Mouse (Mus musculus): Measurements from ENCODE around the gene Pigx. TPM values are rescaled to one million over a fixed set of nuclear protein-coding genes. Genes with fewer than 3 reads are reported as not detected.

The Pigx gene
- polyA plus RNA-seq, 1 experiment from 2014 or later: 140 TPM

- no peaks in the 10 kb centered on the region for H3K36me3 ChIP-seq (ENCODE audit: insufficient read depth, low read length)
- WGBS: 87% methylated on average over 1 of the region's 1 CpGs
- TF ChIP-seq CTCF (IDR thresholded peaks at IDR 0.05; ENCODE audit: low read depth): no peak
Observed at GRCm38 (mm10) chr16:32066899-32067298, 32.6 kb downstream of the Pigx start.

GRCm38 (mm10) chr16:32063900-32064299 lies 35.6 kb downstream of the Pigx start:
- H3K27ac ChIP-seq: no peak overlapping the region
- 72% methylated on average over 7 of the region's 7 CpGs for WGBS

More at GRCm38 (mm10) chr16:32066899-32067298, 32.6 kb downstream of the Pigx start:
- H3K4me1 ChIP-seq (replicated peaks; ENCODE audit: insufficient read depth, low read length): no peaks in the 10 kb centered on the region; the same call in 1 of the 2 replicates
- no peak overlapping the region for H3K9ac ChIP-seq (ENCODE audit: low read depth, low read length)
- no peak overlapping the region for H3K4me3 ChIP-seq (replicated peaks; ENCODE audit: low read depth, low read length)
- DNase-seq (ENCODE audit: low spot score) (no peak), ATAC-seq (replicated peaks; ENCODE audit: low FRiP score, low read depth) (no peak)
- no peaks in the 10 kb centered on the region for H3K9me3 ChIP-seq (replicated peaks; ENCODE audit: low read length)
- H3K27ac ChIP-seq: no peak overlapping the region
- no peaks in the 10 kb centered on the region for H3K27me3 ChIP-seq (ENCODE audit: insufficient read depth, low read length)
- H3K4me2 ChIP-seq (ENCODE audit: low read length): no peak overlapping the region

GRCm38 (mm10) chr16:32062226-32062625 lies 37.3 kb downstream of the Pigx start:
- H3K4me2 ChIP-seq (ENCODE audit: low read length): no peak overlapping the region
- H3K4me3 ChIP-seq (replicated peaks; ENCODE audit: low read depth, low read length): no peak overlapping the region
- ATAC-seq (replicated peaks; ENCODE audit: low FRiP score, low read depth): no peak
- H3K9me3 ChIP-seq (replicated peaks; ENCODE audit: low read length): no peaks in the 10 kb centered on the region
- H3K4me1 ChIP-seq (replicated peaks; ENCODE audit: insufficient read depth, low read length): peaks cover 5% of the 10 kb centered on the region
- no peaks in the 10 kb centered on the region for H3K36me3 ChIP-seq (ENCODE audit: insufficient read depth, low read length)
- TF ChIP-seq CTCF (IDR thresholded peaks at IDR 0.05; ENCODE audit: low read depth): no peak
- H3K9ac ChIP-seq (ENCODE audit: low read depth, low read length): no peak overlapping the region
- no peak overlapping the region for H3K27ac ChIP-seq
- no peaks in the 10 kb centered on the region for H3K27me3 ChIP-seq (ENCODE audit: insufficient read depth, low read length)
- no peak for DNase-seq (ENCODE audit: low spot score)
- 65% methylated on average over 2 of the region's 2 CpGs for WGBS

More at GRCm38 (mm10) chr16:32063900-32064299, 35.6 kb downstream of the Pigx start:
- peaks cover 4% of the 10 kb centered on the region; the same call in 1 of the 2 replicates for H3K4me1 ChIP-seq (replicated peaks; ENCODE audit: insufficient read depth, low read length)
- H3K36me3 ChIP-seq (ENCODE audit: insufficient read depth, low read length): no peaks in the 10 kb centered on the region
- no peaks in the 10 kb centered on the region for H3K27me3 ChIP-seq (ENCODE audit: insufficient read depth, low read length)
- H3K4me2 ChIP-seq (ENCODE audit: low read length): no peak overlapping the region
- H3K9me3 ChIP-seq (replicated peaks; ENCODE audit: low read length): no peaks in the 10 kb centered on the region
- ATAC-seq (replicated peaks; ENCODE audit: low FRiP score, low read depth): no peak
- no peak overlapping the region for H3K9ac ChIP-seq (ENCODE audit: low read depth, low read length)
- no peak for DNase-seq (ENCODE audit: low spot score)
- TF ChIP-seq CTCF (IDR thresholded peaks at IDR 0.05; ENCODE audit: low read depth): no peak
- no peak overlapping the region for H3K4me3 ChIP-seq (replicated peaks; ENCODE audit: low read depth, low read length)

- ATAC-seq (replicated peaks; ENCODE audit: low FRiP score, low read depth) (no peak), DNase-seq (ENCODE audit: low spot score) (no peak)
- Histone ChIP-seq H3K9ac (ENCODE audit: low read depth, low read length) (no peak overlapping the region), H3K36me3 (ENCODE audit: insufficient read depth, low read length) (no peaks in the 10 kb centered on the region), H3K4me2 (ENCODE audit: low read length) (no peak overlapping the region), H3K27ac (no peak overlapping the region), H3K9me3 (replicated peaks; ENCODE audit: low read length) (no peaks in the 10 kb centered on the region), H3K27me3 (ENCODE audit: insufficient read depth, low read length) (no peaks in the 10 kb centered on the region), H3K4me3 (replicated peaks; ENCODE audit: low read depth, low read length) (no peak overlapping the region), H3K4me1 (replicated peaks; ENCODE audit: insufficient read depth, low read length) (peaks cover 5% of the 10 kb centered on the region)
- no peak for TF ChIP-seq CTCF (IDR thresholded peaks at IDR 0.05; ENCODE audit: low read depth)
- 70% methylated on average over 6 of the region's 6 CpGs for WGBS
Observed at GRCm38 (mm10) chr16:32059840-32060523, 39.6 kb downstream of the Pigx start.

- no peak for TF ChIP-seq CTCF (IDR thresholded peaks at IDR 0.05; ENCODE audit: low read depth)
- 70% methylated on average over 5 of the region's 5 CpGs for WGBS
- no peak overlapping the region for H3K4me2 ChIP-seq (ENCODE audit: low read length)
- no peaks in the 10 kb centered on the region for H3K27me3 ChIP-seq (ENCODE audit: insufficient read depth, low read length)
- H3K4me3 ChIP-seq (replicated peaks; ENCODE audit: low read depth, low read length): no peak overlapping the region
- no peaks in the 10 kb centered on the region for H3K9me3 ChIP-seq (replicated peaks; ENCODE audit: low read length)
- no peak overlapping the region for H3K9ac ChIP-seq (ENCODE audit: low read depth, low read length)
- DNase-seq (ENCODE audit: low spot score): no peak
- no peak for ATAC-seq (replicated peaks; ENCODE audit: low FRiP score, low read depth)
- H3K27ac ChIP-seq: no peak overlapping the region
- no peaks in the 10 kb centered on the region for H3K36me3 ChIP-seq (ENCODE audit: insufficient read depth, low read length)
- peaks cover 5% of the 10 kb centered on the region for H3K4me1 ChIP-seq (replicated peaks; ENCODE audit: insufficient read depth, low read length)
Observed at GRCm38 (mm10) chr16:32058817-32059216, 40.7 kb downstream of the Pigx start.

- no peaks in the 10 kb centered on the region for H3K9me3 ChIP-seq (replicated peaks; ENCODE audit: low read length)
- no peak overlapping the region for H3K9ac ChIP-seq (ENCODE audit: low read depth, low read length)
- no peak for ATAC-seq (replicated peaks; ENCODE audit: low FRiP score, low read depth)
- no peaks in the 10 kb centered on the region for H3K27me3 ChIP-seq (ENCODE audit: insufficient read depth, low read length)
- 88% methylated on average over 4 of the region's 4 CpGs for WGBS
- peak; percentile 41; the same call in 1 of the 2 replicates for TF ChIP-seq CTCF (IDR thresholded peaks at IDR 0.05; ENCODE audit: low read depth)
- no peaks in the 10 kb centered on the region for H3K4me1 ChIP-seq (replicated peaks; ENCODE audit: insufficient read depth, low read length)
- H3K27ac ChIP-seq: no peak overlapping the region
- H3K4me3 ChIP-seq (replicated peaks; ENCODE audit: low read depth, low read length): no peak overlapping the region
- no peak overlapping the region for H3K4me2 ChIP-seq (ENCODE audit: low read length)
- no peak for DNase-seq (ENCODE audit: low spot score)
- peaks cover 42% of the 10 kb centered on the region for H3K36me3 ChIP-seq (ENCODE audit: insufficient read depth, low read length)
Observed at GRCm38 (mm10) chr16:32042367-32042766, 57.2 kb downstream of the Pigx start.

Other genes with a start within 250 kb of the Pigx start
- gene Meltf, start 220.9 kb downstream of the Pigx start, polyA plus RNA-seq (2015; fragmentation: Nextera tagmentation; extraction: Ambion mirVana): 0.98 and 1.0 TPM in 2 replicates
- 1.8 and 2.2 TPM in 2 replicates for gene Pigz, start 165.9 kb downstream of the Pigx start, polyA plus RNA-seq (2015; fragmentation: Nextera tagmentation; extraction: Ambion mirVana)
- gene 0610012G03Rik, start 151.2 kb downstream of the Pigx start, polyA plus RNA-seq (2015; fragmentation: Nextera tagmentation; extraction: Ambion mirVana): 137 and 140 TPM in 2 replicates
- gene Ncbp2, start 151.2 kb downstream of the Pigx start, polyA plus RNA-seq (2015; fragmentation: Nextera tagmentation; extraction: Ambion mirVana): 79.1 and 82.4 TPM in 2 replicates
- gene Senp5, start 96.5 kb downstream of the Pigx start, polyA plus RNA-seq (2015; fragmentation: Nextera tagmentation; extraction: Ambion mirVana): 7.0 and 8.1 TPM in 2 replicates
- 31.2 and 33.6 TPM in 2 replicates for gene Pak2, start 20.4 kb downstream of the Pigx start, polyA plus RNA-seq (2015; fragmentation: Nextera tagmentation; extraction: Ambion mirVana)
- gene Cep19, start 60 bp upstream of the Pigx start, polyA plus RNA-seq (2015; fragmentation: Nextera tagmentation; extraction: Ambion mirVana): 45.2 and 45.6 TPM in 2 replicates
- 13.9 and 15.3 TPM in 2 replicates for gene Nrros, start 65.9 kb upstream of the Pigx start, polyA plus RNA-seq (2015; fragmentation: Nextera tagmentation; extraction: Ambion mirVana)
- gene Bex6, start 80.1 kb upstream of the Pigx start, polyA plus RNA-seq (2015; fragmentation: Nextera tagmentation; extraction: Ambion mirVana): not detected in 2 replicates
- gene Fbxo45, start 147.4 kb upstream of the Pigx start, polyA plus RNA-seq (2015; fragmentation: Nextera tagmentation; extraction: Ambion mirVana): 7.1 and 8.1 TPM in 2 replicates
- 18.6 and 20.2 TPM in 2 replicates for gene Wdr53, start 147.5 kb upstream of the Pigx start, polyA plus RNA-seq (2015; fragmentation: Nextera tagmentation; extraction: Ambion mirVana)
- not detected in 2 replicates for gene Smco1, start 171.7 kb upstream of the Pigx start, polyA plus RNA-seq (2015; fragmentation: Nextera tagmentation; extraction: Ambion mirVana)
- 20.0 and 20.9 TPM in 2 replicates for gene Rnf168, start 177.7 kb upstream of the Pigx start, polyA plus RNA-seq (2015; fragmentation: Nextera tagmentation; extraction: Ambion mirVana)
- 13.3 and 14.0 TPM in 2 replicates for gene Ubxn7, start 232.5 kb upstream of the Pigx start, polyA plus RNA-seq (2015; fragmentation: Nextera tagmentation; extraction: Ambion mirVana)

Measured in kidney, postnatal 0 days (tissue).